Mouse (Mus musculus) hindbrain, embryonic 16.5 days (tissue): ENCODE data around the gene Fkbp1a. TPM values are rescaled to one million over a fixed set of nuclear protein-coding genes. Genes with fewer than 3 reads are reported as not detected.
A peak's percentile ranks its signal among the peaks of the same experiment; 100 is the strongest.

Experiments used
- ATAC-seq: fragments of 200-750 bp; cut with Nextera tagmentation; 2 replicates; pipeline ENCODE4 v1.8.0; 2017; ENCODE audit warnings: moderate TSS enrichment, moderate library complexity
- H3K27ac ChIP-seq: fragments of 300-500 bp; sonication (generic); 2 replicates; pipeline ENCODE4 v1.5.1; 2014; ENCODE audit warnings: low read depth, mild to moderate bottlenecking, control low read depth, low read length, moderate library complexity
- H3K27me3 ChIP-seq: fragments of 300-500 bp; sonication (generic); replicated peaks from 2 replicates; pipeline ENCODE4 v1.6.1; 2014; ENCODE audit warnings: low read length; ENCODE audit not compliant: control insufficient read depth, insufficient read depth
- H3K36me3 ChIP-seq: fragments of 300-500 bp; sonication (generic); 2 replicates; pipeline ENCODE4 v1.6.1; 2014; ENCODE audit warnings: mild to moderate bottlenecking, low read length, moderate library complexity, mixed read lengths; ENCODE audit not compliant: control insufficient read depth, insufficient read depth
- H3K4me1 ChIP-seq: fragments of 300-500 bp; sonication (generic); 2 replicates; pipeline ENCODE4 v1.6.1; 2014; ENCODE audit warnings: low read depth, low read length; ENCODE audit not compliant: control insufficient read depth, insufficient read depth
- H3K4me2 ChIP-seq: fragments of 300-500 bp; sonication (generic); 2 replicates; pipeline ENCODE4 v1.6.1; 2014; ENCODE audit warnings: mild to moderate bottlenecking, low read length, control low read depth, moderate library complexity
- H3K4me3 ChIP-seq: fragments of 300-500 bp; sonication (generic); 2 replicates; pipeline ENCODE4 v1.5.1; 2014; ENCODE audit warnings: mild to moderate bottlenecking, low read length, control low read depth, moderate library complexity
- H3K9ac ChIP-seq: fragments of 300-500 bp; sonication (generic); 2 replicates; pipeline ENCODE4 v1.6.1; 2014; ENCODE audit warnings: low read depth, mild to moderate bottlenecking, control low read depth, low read length, moderate library complexity
- H3K9me3 ChIP-seq: fragments of 300-500 bp; sonication (generic); 2 replicates; pipeline ENCODE4 v1.6.1; 2014; ENCODE audit warnings: mild to moderate bottlenecking, low read length, moderate library complexity; ENCODE audit not compliant: control insufficient read depth
- WGBS: fragments of 180-500 bp; shearing (Covaris S2); extraction: QIAGEN DNeasy Blood & Tissue Kit; methylation state at CpG from one replicate; pipeline ENCODE4 v1.1.7; 2014; 5-methylcytosine and 5-hydroxymethylcytosine counted together
- polyA plus RNA-seq: library from polyadenylated mRNA; unstranded; fragments of >200 nt; fragmentation: Nextera tagmentation; extraction: Ambion mirVana; gene quantifications from 2 replicates; pipeline ENCODE4 v1.2.1, GENCODE M21; 2015

The Fkbp1a gene
- polyA plus RNA-seq, 1 experiment from 2014 or later, result 675 TPM

DNA sequence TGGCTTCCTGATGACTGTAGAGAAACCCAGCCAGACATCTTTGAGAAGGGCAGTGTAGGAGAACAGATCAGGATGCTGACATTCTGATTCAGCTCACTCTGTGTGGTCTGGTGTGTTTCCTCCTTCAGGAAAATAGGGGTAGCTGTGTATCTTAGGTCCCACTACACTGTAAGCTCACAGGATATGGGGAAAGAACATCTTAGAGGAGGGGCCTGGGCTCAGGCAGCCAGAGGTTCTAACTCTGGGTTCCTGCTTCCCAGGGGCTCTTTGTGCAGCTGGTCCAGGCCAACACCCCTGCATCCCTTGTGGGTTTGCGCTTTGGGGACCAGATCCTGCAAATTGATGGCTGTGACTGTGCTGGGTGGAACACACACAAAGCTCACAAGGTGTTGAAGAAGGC lies 44.5 kb downstream of the Fkbp1a start:
- H3K36me3 ChIP-seq, result no peaks in the 10 kb centered on the region
- ATAC-seq, result no peak
- WGBS, result 92% methylated on average over 1 of the region's 1 CpGs

DNA sequence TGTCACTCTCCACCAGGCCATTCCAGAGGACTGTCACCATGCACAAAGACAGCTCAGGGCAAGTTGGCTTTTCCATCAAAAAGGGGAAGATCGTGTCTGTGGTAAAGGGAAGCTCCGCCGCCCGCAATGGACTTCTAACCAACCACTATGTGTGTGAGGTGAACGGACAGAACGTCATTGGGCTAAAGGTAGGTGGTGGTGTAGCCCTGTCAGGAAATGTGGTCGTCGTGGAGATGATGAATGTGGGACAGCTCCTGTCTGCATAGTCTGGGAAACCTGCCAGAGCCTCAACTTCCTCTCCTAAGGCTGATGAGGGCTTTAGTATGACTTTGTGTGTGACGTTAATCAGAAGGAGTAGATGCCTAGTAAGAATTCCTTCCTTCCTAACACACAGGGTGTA lies 45.0 kb downstream of the Fkbp1a start:
- Histone ChIP-seq H3K36me3 (no peaks in the 10 kb centered on the region), H3K4me2 (no peak overlapping the region), H3K4me1 (no peaks in the 10 kb centered on the region), H3K27me3 (no peaks in the 10 kb centered on the region), H3K27ac (no peak overlapping the region), H3K9me3 (no peaks in the 10 kb centered on the region), H3K9ac (no peak overlapping the region), H3K4me3 (no peak overlapping the region)
- 80% methylated on average over 9 of the region's 9 CpGs for WGBS
- no peak for ATAC-seq

More for the DNA sequence above, 44.5 kb downstream of the Fkbp1a start:
- H3K27ac ChIP-seq, result no peak overlapping the region
- no peak overlapping the region for H3K4me2 ChIP-seq
- H3K9ac ChIP-seq, result no peak overlapping the region
- no peaks in the 10 kb centered on the region for H3K27me3 ChIP-seq
- H3K4me3 ChIP-seq, result no peak overlapping the region
- H3K9me3 ChIP-seq, result no peaks in the 10 kb centered on the region
- no peaks in the 10 kb centered on the region for H3K4me1 ChIP-seq

DNA sequence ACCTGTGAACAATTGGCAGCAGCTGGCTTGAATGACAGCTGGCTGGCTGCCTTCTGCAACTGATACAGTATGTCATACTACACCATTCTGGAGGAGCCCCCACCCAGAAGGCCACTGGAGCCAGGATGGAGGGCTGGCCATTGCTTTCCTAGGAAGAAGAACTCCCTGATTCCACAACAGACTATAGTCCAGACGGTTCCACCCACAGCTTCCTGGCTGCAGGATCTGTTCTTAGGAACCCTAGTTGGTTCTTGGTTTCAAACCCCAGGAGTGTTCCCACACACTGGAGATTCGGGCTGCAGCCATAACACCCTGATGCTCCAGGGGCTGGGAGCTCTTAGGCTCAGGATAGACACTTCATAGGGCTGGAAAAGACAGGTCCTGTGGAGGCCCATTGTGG lies 55.8 kb downstream of the Fkbp1a start:
- Histone ChIP-seq H3K36me3 (peaks cover 12% of the 10 kb centered on the region), H3K27me3 (no peaks in the 10 kb centered on the region), H3K4me3 (no peak overlapping the region), H3K27ac (no peak overlapping the region), H3K9me3 (no peaks in the 10 kb centered on the region), H3K9ac (no peak overlapping the region), H3K4me1 (peaks cover 9% of the 10 kb centered on the region), H3K4me2 (no peak overlapping the region)
- no peak for ATAC-seq
- WGBS, result 87% methylated on average over 2 of the region's 2 CpGs

DNA sequence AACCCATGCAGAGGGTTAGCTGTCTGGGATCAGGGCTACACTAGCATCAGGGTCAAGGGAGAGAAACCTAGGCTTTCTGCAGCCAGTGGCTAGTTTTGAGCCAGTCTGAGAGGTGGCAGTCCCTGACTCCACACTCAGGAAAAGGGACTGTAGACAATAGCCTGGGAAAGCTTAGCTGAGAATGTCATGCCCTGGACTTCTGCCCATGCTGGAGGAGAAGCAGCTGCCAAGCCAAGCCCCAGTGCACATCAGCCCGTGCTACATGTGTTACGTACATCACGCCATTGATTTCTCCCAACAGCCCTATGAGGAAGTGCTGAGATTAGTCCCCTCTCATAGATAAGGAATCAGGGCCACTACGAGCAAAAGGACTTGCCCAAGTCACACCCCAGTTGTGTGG lies 59.8 kb downstream of the Fkbp1a start:
- Histone ChIP-seq H3K27ac (peak overlapping the region; percentile 4; the same call in 1 of the 2 replicates), H3K27me3 (no peaks in the 10 kb centered on the region), H3K4me2 (no peak overlapping the region), H3K9ac (no peak overlapping the region), H3K36me3 (peaks cover under 1% of the 10 kb centered on the region; the same call in 1 of the 2 replicates), H3K9me3 (no peaks in the 10 kb centered on the region), H3K4me1 (peaks cover 30% of the 10 kb centered on the region), H3K4me3 (no peak overlapping the region)
- ATAC-seq, result no peak
- 65% methylated on average over 4 of the region's 4 CpGs for WGBS

DNA sequence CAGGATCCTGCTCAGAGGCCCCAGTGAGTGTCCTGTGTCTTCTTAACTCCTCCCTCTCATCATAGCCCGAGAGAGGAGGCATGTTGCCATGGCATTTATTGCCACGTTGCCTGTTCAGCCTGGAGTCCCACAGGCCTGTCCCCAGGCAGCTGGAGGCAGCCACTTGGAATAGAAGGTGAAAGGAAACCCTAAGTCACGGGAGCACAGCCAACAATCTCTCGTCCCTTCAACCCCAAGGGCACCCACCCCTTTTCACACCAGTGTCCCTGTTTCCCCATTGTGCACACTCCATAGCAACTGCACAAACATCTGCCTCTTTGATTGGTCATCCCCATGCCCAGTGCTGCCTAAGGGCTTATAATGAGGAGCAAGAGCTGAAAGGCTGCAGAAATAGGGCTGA lies 61.3 kb downstream of the Fkbp1a start:
- Histone ChIP-seq H3K27me3 (no peaks in the 10 kb centered on the region), H3K9ac (0 out of 2 replicates have a peak overlapping the region, but pooled peaks have one; percentile 8), H3K36me3 (no peaks in the 10 kb centered on the region), H3K4me1 (peaks cover 30% of the 10 kb centered on the region), H3K4me2 (no peak overlapping the region), H3K27ac (peak overlapping the region; percentile 64; the same call in 1 of the 2 replicates), H3K4me3 (no peak overlapping the region), H3K9me3 (no peaks in the 10 kb centered on the region)
- peak; percentile 83 for ATAC-seq
- 3% methylated on average over 4 of the region's 4 CpGs for WGBS

DNA sequence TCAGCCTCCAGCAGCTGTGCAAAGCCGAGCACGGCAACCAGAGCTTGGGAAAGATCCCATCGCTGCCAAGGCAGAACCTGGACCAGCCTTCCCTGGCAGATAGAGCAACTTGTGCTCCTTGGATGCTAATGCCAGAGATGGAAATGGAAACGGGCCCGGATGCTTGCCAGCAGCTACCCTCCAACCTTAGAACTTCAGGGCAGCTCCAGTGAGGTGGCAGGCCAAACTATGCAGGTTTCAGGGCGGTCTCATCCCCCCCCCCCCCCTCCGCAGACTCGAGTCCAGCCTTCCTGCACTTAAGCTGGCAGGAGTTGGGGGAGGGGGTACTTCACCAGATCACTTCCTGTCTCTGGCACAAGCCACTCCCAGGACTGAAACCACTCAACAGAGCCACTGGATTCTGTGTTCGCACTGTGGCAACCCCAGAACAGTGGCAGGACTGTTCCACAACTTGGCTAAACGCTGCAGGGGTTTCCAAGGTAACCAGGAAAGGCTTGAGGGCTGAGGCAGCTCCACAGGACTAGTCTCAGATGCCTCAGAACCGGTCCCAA lies 63.2 kb downstream of the Fkbp1a start:
- Histone ChIP-seq H3K4me1 (peaks cover 33% of the 10 kb centered on the region), H3K9ac (no peak overlapping the region), H3K9me3 (no peaks in the 10 kb centered on the region), H3K27ac (peak overlapping the region; percentile 51), H3K27me3 (no peaks in the 10 kb centered on the region), H3K36me3 (no peaks in the 10 kb centered on the region), H3K4me3 (no peak overlapping the region), H3K4me2 (no peak overlapping the region)
- WGBS, result 41% methylated on average over 8 of the region's 11 CpGs
- peak; percentile 81 for ATAC-seq

DNA sequence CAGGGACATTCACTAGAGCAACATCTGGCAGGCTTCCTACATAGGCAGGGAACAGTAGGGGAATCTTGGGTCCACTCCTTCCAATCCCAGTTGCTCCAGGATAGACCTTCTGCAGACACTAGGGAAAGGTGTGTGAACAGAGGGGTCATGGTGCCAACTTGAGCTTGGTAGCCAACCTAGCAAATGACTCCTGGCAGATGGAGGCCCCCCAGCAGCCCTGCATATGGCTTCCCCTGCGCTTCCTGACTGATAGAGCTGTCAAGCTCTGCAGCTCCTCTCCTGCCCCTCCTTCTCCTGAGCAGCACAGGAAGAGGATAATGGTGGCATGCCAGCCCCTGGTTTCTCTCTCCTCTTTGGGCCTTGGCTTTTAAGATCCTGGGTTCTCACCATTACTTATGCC lies 66.2 kb downstream of the Fkbp1a start:
- Histone ChIP-seq H3K27ac (no peak overlapping the region), H3K4me1 (peaks cover 20% of the 10 kb centered on the region), H3K4me3 (no peak overlapping the region), H3K4me2 (no peak overlapping the region), H3K9me3 (no peaks in the 10 kb centered on the region), H3K36me3 (no peaks in the 10 kb centered on the region), H3K27me3 (no peaks in the 10 kb centered on the region), H3K9ac (no peak overlapping the region)
- ATAC-seq, result no peak
- 63% methylated on average over 1 of the region's 1 CpGs for WGBS

DNA sequence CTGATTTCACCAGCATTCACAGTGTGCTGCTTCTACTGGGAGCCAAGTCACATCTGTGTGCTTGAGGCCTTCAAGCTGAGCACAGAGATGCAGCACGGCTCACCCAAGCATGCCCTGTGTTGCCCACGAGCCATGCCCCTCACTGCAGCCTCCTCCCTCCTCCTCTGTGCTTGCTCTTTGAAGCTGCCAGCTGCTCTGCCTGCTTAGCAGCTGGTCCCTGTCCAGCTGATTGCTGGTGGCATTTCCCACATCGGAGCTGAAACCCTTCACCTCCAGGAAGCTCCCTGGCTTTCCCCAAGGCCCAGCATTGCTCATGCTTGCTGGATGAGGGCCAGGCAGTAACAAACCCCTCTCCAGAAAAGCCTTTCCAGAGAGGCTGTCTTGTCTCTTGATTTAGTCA lies 67.7 kb downstream of the Fkbp1a start:
- no peak overlapping the region for H3K9ac ChIP-seq
- no peaks in the 10 kb centered on the region for H3K9me3 ChIP-seq
- no peak overlapping the region for H3K4me2 ChIP-seq
- no peaks in the 10 kb centered on the region for H3K36me3 ChIP-seq
- peaks cover 9% of the 10 kb centered on the region for H3K4me1 ChIP-seq
- no peak overlapping the region for H3K27ac ChIP-seq
- no peak overlapping the region for H3K4me3 ChIP-seq
- no peak for ATAC-seq
- 19% methylated on average over 3 of the region's 3 CpGs for WGBS
- no peaks in the 10 kb centered on the region for H3K27me3 ChIP-seq
